Mouse (Mus musculus): Measurements from ENCODE around the gene Cd6. TPM values are rescaled to one million over a fixed set of nuclear protein-coding genes. Genes with fewer than 3 reads are reported as not detected.

The Cd6 gene
- polyA plus RNA-seq, 1 experiment from 2014 or later = not detected

- 66% methylated on average over 12 of the region's 12 CpGs for WGBS
These were observed 60.2 kb downstream of the Cd6 start for GRCm38 (mm10) chr19:10769429-10770195.

DNA sequence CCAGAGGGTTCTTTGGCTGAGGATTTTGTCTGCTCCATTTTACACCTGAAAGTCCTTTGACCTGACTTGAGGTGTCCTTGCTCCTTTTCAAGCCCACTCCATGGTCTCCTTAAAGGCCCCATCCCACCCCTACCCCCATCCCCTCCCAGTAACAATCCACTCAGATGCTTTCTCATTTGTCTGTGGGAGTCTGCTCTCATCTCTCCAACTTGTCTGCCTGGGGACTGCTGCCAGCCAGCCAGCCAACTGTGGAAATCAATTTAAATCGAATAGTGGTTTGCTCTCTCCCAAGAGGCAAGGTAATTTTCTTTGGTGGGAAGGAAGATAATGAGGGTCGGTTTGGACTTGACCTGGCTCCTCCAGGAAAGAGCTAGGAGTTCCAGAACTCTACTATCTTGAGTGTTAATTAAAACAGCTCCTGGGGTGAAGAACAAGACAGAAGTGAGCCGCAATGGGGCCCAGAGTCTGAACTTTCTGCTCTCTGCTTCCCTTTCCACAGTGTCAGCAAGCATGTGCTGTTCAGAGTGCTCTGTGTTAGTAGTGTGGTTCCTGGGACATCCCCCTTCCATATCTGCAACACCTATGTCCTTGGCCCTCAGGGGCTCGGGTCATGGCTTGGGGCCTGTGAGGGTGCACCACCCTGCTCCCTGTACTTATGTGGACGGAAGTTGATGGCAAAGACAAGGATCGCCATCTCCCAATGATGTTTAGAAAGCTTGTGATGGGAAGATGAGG is 61.0 kb downstream of the Cd6 start:
- Histone ChIP-seq H3K4me1 (replicated peaks) (peaks cover 8% of the 10 kb centered on the region; the same call in 1 of the 2 replicates), H3K4me3 (replicated peaks) (no peak overlapping the region), H3K4me2 (replicated peaks) (no peak overlapping the region), H3K27ac (peak overlapping the region; percentile 42), H3K9ac (replicated peaks) (no peak overlapping the region), H3K36me3 (no peaks in the 10 kb centered on the region), H3K27me3 (no peaks in the 10 kb centered on the region), H3K9me3 (no peaks in the 10 kb centered on the region)
- WGBS = 66% methylated on average over 6 of the region's 6 CpGs
- peak; percentile 77 for ATAC-seq

More at GRCm38 (mm10) chr19:10769429-10770195, 60.2 kb downstream of the Cd6 start:
- no peak overlapping the region for H3K4me3 ChIP-seq (replicated peaks)
- H3K4me1 ChIP-seq (replicated peaks) = peaks cover 8% of the 10 kb centered on the region; the same call in 1 of the 2 replicates
- no peaks in the 10 kb centered on the region for H3K9me3 ChIP-seq
- peak overlapping the region; percentile 42 for H3K27ac ChIP-seq
- H3K27me3 ChIP-seq = no peaks in the 10 kb centered on the region
- no peak for ATAC-seq
- no peak overlapping the region for H3K4me2 ChIP-seq (replicated peaks)
- no peaks in the 10 kb centered on the region for H3K36me3 ChIP-seq
- H3K9ac ChIP-seq (replicated peaks) = no peak overlapping the region

DNA sequence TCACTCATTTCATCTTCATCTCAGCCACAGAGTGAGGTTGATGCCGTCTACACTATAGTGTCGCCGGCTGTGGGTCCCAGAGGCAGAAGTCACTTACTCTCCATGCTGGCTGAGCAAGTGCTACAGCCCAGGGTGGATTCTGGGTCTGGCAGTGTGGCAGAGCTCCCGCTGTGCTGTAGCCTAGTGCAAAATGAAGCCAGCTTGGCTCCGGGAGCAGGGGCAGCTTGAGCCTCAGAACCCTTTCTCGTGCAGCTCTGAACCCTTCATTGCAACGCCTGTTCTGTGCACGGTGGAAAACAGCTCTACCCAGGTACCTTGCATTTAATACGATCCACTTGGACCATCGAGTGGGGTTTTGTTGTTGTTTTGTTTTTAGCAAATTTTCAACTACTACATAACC is 62.2 kb downstream of the Cd6 start:
- H3K9ac ChIP-seq (replicated peaks) = no peak overlapping the region
- peaks cover 8% of the 10 kb centered on the region; the same call in 1 of the 2 replicates for H3K4me1 ChIP-seq (replicated peaks)
- H3K9me3 ChIP-seq = no peaks in the 10 kb centered on the region
- no peak overlapping the region for H3K4me3 ChIP-seq (replicated peaks)
- WGBS = 83% methylated on average over 10 of the region's 10 CpGs
- no peak overlapping the region for H3K27ac ChIP-seq
- no peaks in the 10 kb centered on the region for H3K36me3 ChIP-seq
- no peaks in the 10 kb centered on the region for H3K27me3 ChIP-seq
- ATAC-seq = no peak
- no peak overlapping the region for H3K4me2 ChIP-seq (replicated peaks)

DNA sequence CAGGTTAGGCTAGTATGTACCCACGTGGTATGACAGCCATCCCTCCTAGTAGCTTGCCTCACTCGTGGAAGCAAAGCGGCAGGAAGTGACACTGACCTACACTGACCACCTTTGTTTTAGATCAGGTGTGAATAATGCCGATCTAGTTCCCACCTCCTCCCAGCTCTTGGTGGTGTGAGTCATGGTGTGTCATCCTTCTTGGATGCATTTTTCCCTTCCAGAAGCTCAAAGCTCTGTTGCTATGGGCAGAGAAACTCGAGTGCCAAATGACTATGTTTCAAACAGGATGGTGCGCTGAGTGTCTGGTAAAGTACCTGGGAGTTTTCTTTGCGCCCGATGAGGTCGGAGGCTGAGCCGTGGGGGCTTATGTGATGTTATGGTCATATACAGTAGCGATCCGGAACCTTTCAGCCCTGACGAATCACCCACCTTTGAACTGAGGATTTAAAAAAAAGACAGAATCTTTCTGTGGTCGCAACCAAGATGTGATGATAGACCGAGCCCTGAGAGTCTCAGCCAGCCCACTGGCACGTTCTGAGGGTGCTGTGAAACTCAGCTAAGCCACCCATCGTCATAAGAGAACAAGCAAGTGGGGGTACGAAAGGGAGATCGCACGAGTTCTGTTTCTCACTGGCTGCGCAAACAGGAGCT is 66.4 kb downstream of the Cd6 start:
- Histone ChIP-seq H3K9ac (replicated peaks) (no peak overlapping the region), H3K9me3 (no peaks in the 10 kb centered on the region), H3K27me3 (no peaks in the 10 kb centered on the region), H3K36me3 (no peaks in the 10 kb centered on the region), H3K27ac (no peak overlapping the region), H3K4me2 (replicated peaks) (no peak overlapping the region), H3K4me1 (replicated peaks) (peaks cover 2% of the 10 kb centered on the region; the same call in 1 of the 2 replicates), H3K4me3 (replicated peaks) (no peak overlapping the region)
- ATAC-seq = no peak
- 86% methylated on average over 21 of the region's 21 CpGs for WGBS

DNA sequence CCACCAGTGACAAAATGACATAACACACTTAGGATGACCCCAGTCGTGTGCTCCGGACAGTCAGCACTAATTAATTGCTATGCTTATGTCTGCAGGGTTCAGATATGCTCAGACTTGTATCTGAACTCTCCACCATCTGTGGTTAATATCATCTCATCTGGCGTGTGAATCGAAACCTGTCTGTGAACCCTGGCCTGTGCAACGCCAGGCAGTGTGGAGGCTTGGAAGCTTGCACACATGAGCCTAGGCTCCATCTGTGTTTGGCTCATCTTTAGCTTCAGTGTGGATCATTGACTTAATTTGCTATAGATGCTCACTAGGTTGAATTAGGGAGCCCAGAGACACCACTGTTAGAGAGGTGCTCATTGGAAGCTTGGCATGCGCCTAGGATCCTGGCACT is 67.4 kb downstream of the Cd6 start:
- Histone ChIP-seq H3K27ac (no peak overlapping the region), H3K9me3 (no peaks in the 10 kb centered on the region), H3K27me3 (no peaks in the 10 kb centered on the region), H3K4me3 (replicated peaks) (no peak overlapping the region), H3K36me3 (no peaks in the 10 kb centered on the region), H3K9ac (replicated peaks) (no peak overlapping the region), H3K4me1 (replicated peaks) (no peaks in the 10 kb centered on the region; the same call in 1 of the 2 replicates), H3K4me2 (replicated peaks) (no peak overlapping the region)
- ATAC-seq = no peak
- WGBS = 85% methylated on average over 6 of the region's 6 CpGs

GRCm38 (mm10) chr19:10761794-10762415 is 68.0 kb downstream of the Cd6 start:
- H3K27ac ChIP-seq = no peak overlapping the region

DNA sequence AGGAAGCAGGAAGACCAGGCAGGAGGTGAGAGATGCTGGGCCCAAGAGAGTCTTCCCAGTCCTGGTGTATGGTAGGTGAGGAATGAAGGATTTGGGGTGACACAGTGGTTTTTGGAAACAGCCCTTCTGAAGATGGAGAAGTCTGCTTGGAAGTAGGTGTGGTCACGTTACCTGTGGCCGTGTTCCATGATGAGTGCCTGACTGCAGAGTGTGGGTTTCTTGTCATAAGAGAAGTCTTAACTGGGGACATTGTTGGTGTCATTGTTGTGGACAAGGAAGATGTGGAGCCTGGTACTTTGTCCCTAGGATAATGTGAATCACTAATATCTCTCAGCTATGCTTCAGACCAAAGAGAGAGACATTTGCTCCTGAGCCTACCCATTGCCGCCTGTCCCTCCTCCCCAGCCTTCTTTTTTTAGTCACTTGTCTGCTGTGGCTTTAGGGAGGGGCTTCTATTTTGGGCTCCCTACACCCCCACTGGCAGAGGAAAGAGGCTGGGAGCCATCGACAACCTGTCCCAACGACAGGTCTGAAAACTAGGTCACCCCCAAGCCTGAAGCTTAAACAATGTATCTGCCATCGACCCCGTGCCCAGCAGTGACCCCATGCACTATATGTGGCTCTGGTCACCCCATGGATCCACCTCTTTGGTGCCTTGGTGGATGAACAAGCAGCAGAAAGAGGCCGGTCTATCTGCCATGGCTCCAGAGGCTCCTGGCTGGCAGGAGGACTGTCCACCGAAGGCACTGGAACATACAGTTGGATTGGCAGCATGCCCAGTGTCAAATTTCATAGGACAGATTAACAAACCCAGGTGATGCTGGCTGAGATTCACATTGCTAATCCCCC is 69.7 kb downstream of the Cd6 start:
- Histone ChIP-seq H3K27ac (no peak overlapping the region), H3K4me2 (replicated peaks) (no peak overlapping the region), H3K9ac (replicated peaks) (no peak overlapping the region), H3K4me3 (replicated peaks) (no peak overlapping the region), H3K36me3 (no peaks in the 10 kb centered on the region), H3K9me3 (no peaks in the 10 kb centered on the region), H3K4me1 (replicated peaks) (no peaks in the 10 kb centered on the region; the same call in 1 of the 2 replicates), H3K27me3 (no peaks in the 10 kb centered on the region)
- ATAC-seq = no peak
- WGBS = 89% methylated on average over 9 of the region's 9 CpGs

More at GRCm38 (mm10) chr19:10761794-10762415, 68.0 kb downstream of the Cd6 start:
- no peaks in the 10 kb centered on the region for H3K27me3 ChIP-seq
- H3K4me1 ChIP-seq (replicated peaks) = no peaks in the 10 kb centered on the region; the same call in 1 of the 2 replicates
- no peaks in the 10 kb centered on the region for H3K9me3 ChIP-seq
- no peak for ATAC-seq
- no peaks in the 10 kb centered on the region for H3K36me3 ChIP-seq
- no peak overlapping the region for H3K4me3 ChIP-seq (replicated peaks)
- no peak overlapping the region for H3K4me2 ChIP-seq (replicated peaks)
- WGBS = 86% methylated on average over 8 of the region's 8 CpGs
- no peak overlapping the region for H3K9ac ChIP-seq (replicated peaks)

- H3K36me3 ChIP-seq = no peaks in the 10 kb centered on the region
- ATAC-seq = no peak
- H3K4me1 ChIP-seq (replicated peaks) = no peaks in the 10 kb centered on the region; the same call in 1 of the 2 replicates
- H3K9me3 ChIP-seq = no peaks in the 10 kb centered on the region
- H3K27me3 ChIP-seq = no peaks in the 10 kb centered on the region
- no peak overlapping the region for H3K4me2 ChIP-seq (replicated peaks)
- no peak overlapping the region for H3K9ac ChIP-seq (replicated peaks)
- H3K4me3 ChIP-seq (replicated peaks) = no peak overlapping the region
- no peak overlapping the region for H3K27ac ChIP-seq
These were observed 70.3 kb downstream of the Cd6 start for GRCm38 (mm10) chr19:10759525-10759924.

GRCm38 (mm10) chr19:10758708-10759107 is 71.2 kb downstream of the Cd6 start:
- Histone ChIP-seq H3K9me3 (no peaks in the 10 kb centered on the region), H3K27ac (no peak overlapping the region), H3K9ac (replicated peaks) (no peak overlapping the region), H3K4me1 (replicated peaks) (no peaks in the 10 kb centered on the region; the same call in 1 of the 2 replicates), H3K4me3 (replicated peaks) (no peak overlapping the region), H3K36me3 (no peaks in the 10 kb centered on the region), H3K4me2 (replicated peaks) (no peak overlapping the region), H3K27me3 (no peaks in the 10 kb centered on the region)
- no peak for ATAC-seq
- 67% methylated on average over 6 of the region's 6 CpGs for WGBS

GRCm38 (mm10) chr19:10757526-10757925 is 72.3 kb downstream of the Cd6 start:
- H3K27me3 ChIP-seq = no peaks in the 10 kb centered on the region
- ATAC-seq = no peak
- H3K9ac ChIP-seq (replicated peaks) = no peak overlapping the region
- H3K27ac ChIP-seq = no peak overlapping the region
- H3K4me3 ChIP-seq (replicated peaks) = no peak overlapping the region
- no peaks in the 10 kb centered on the region; the same call in 1 of the 2 replicates for H3K4me1 ChIP-seq (replicated peaks)
- WGBS = 95% methylated on average over 2 of the region's 2 CpGs
- no peaks in the 10 kb centered on the region for H3K9me3 ChIP-seq
- H3K36me3 ChIP-seq = no peaks in the 10 kb centered on the region
- H3K4me2 ChIP-seq (replicated peaks) = no peak overlapping the region

- H3K36me3 ChIP-seq = no peaks in the 10 kb centered on the region
- ATAC-seq = no peak
These were observed 72.7 kb downstream of the Cd6 start for GRCm38 (mm10) chr19:10757125-10757524.

More at GRCm38 (mm10) chr19:10757125-10757524, 72.7 kb downstream of the Cd6 start:
- Histone ChIP-seq H3K27ac (no peak overlapping the region), H3K4me3 (replicated peaks) (no peak overlapping the region), H3K27me3 (no peaks in the 10 kb centered on the region), H3K9ac (replicated peaks) (no peak overlapping the region), H3K4me1 (replicated peaks) (no peaks in the 10 kb centered on the region; the same call in 1 of the 2 replicates), H3K9me3 (no peaks in the 10 kb centered on the region), H3K4me2 (replicated peaks) (no peak overlapping the region)
